Mouse (Mus musculus): ENCODE measurements around the gene Ahdc1. TPM values are rescaled to one million over a fixed set of nuclear protein-coding genes. Genes with fewer than 3 reads are reported as not detected.

The Ahdc1 gene
- polyA plus RNA-seq, 1 experiment from 2014 or later = 13.9 TPM

- H3K9me3 ChIP-seq (replicated peaks) = no peaks in the 10 kb centered on the region
- H3K9ac ChIP-seq = no peak within 1 kb of the TSS
- H3K4me3 ChIP-seq (replicated peaks) = peak within 1 kb of the TSS; percentile 16
- H3K4me1 ChIP-seq = peaks cover 20% of the 10 kb centered on the region
- peaks cover 35% of the 10 kb centered on the region for H3K27me3 ChIP-seq
- peak within 1 kb of the TSS; percentile 37 for H3K4me2 ChIP-seq (replicated peaks)
- ATAC-seq (ENCODE audit: insufficient number of reproducible peaks, low FRiP score, low TSS enrichment, low read depth) = no peak
- H3K36me3 ChIP-seq = no peaks in the 10 kb centered on the region
- 11% methylated on average over 21 of the region's 21 CpGs for WGBS
- 0 out of 2 replicates have a peak within 1 kb of the TSS, but pooled peaks have one; percentile 18 for H3K27ac ChIP-seq (replicated peaks)
Observed at GRCm38 (mm10) chr4:132973814-132974398, 37.2 kb upstream of the Ahdc1 start, which contains the start of gene Fgr. Fgr (plus strand) TSS chr4:132974095.

GRCm38 (mm10) chr4:132974904-132975303 lies 36.2 kb upstream of the Ahdc1 start:
- Histone ChIP-seq H3K27ac (replicated peaks) (0 out of 2 replicates have a peak overlapping the region, but pooled peaks have one; percentile 18), H3K4me3 (replicated peaks) (peak overlapping the region; percentile 16)
- 3% methylated on average over 15 of the region's 15 CpGs for WGBS

DNA sequence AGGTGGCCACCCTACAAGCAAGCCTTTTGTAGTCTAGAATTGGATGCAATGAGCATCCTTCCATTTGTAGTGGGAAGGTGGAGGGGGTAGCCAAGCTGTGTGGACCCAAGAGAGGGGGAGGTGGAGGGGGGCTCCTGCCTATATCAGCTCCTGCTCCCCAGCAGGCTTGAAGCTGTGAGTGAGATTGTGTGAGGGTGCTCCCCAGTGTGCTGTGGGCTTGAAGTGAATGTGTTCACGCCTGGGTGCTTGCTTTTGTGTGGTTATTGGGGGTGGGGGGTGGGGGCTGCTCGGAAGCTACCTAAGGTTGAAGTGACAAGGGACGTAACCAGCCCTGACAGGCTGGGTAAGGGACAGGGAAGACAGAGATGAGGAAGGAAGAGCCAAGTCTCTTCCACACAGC lies 35.3 kb upstream of the Ahdc1 start:
- Histone ChIP-seq H3K27me3 (peaks cover 35% of the 10 kb centered on the region), H3K9ac (no peak overlapping the region), H3K36me3 (no peaks in the 10 kb centered on the region), H3K4me3 (replicated peaks) (no peak overlapping the region), H3K4me1 (peaks cover 20% of the 10 kb centered on the region), H3K9me3 (replicated peaks) (no peaks in the 10 kb centered on the region), H3K4me2 (replicated peaks) (no peak overlapping the region), H3K27ac (replicated peaks) (no peak overlapping the region)
- no peak for ATAC-seq (ENCODE audit: insufficient number of reproducible peaks, low FRiP score, low TSS enrichment, low read depth)
- WGBS = 61% methylated on average over 3 of the region's 3 CpGs

More at GRCm38 (mm10) chr4:132974904-132975303, 36.2 kb upstream of the Ahdc1 start:
- peaks cover 35% of the 10 kb centered on the region for H3K27me3 ChIP-seq
- no peak overlapping the region for H3K9ac ChIP-seq
- peaks cover 20% of the 10 kb centered on the region for H3K4me1 ChIP-seq
- H3K4me2 ChIP-seq (replicated peaks) = peak overlapping the region; percentile 37
- ATAC-seq (ENCODE audit: insufficient number of reproducible peaks, low FRiP score, low TSS enrichment, low read depth) = peak; percentile 40; the same call in 1 of the 2 replicates
- H3K9me3 ChIP-seq (replicated peaks) = no peaks in the 10 kb centered on the region
- H3K36me3 ChIP-seq = no peaks in the 10 kb centered on the region

DNA sequence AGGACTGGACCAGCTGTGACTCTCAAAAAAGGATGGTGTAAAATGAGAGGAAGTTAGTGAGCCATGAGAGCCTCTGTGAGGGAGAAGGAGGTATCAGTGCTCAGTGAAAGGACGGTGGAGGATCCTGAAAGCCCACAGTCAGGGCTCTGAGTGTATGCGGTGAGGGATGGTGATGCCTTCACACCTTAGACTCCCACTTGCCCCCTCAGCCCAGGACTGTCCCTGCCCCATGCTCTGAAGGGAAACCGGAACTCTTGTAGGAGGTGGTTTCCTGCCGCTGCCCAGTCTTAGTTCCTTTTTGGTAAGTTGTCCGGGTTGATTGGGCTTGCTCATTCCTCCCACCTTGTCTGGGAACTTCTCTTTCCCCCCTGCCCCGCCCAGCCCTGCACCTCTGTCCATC lies 34.3 kb upstream of the Ahdc1 start:
- H3K9me3 ChIP-seq (replicated peaks) = no peaks in the 10 kb centered on the region
- H3K27me3 ChIP-seq = peaks cover 35% of the 10 kb centered on the region
- H3K4me3 ChIP-seq (replicated peaks) = no peak overlapping the region
- ATAC-seq (ENCODE audit: insufficient number of reproducible peaks, low FRiP score, low TSS enrichment, low read depth) = no peak
- no peak overlapping the region for H3K4me2 ChIP-seq (replicated peaks)
- no peak overlapping the region for H3K27ac ChIP-seq (replicated peaks)
- H3K36me3 ChIP-seq = no peaks in the 10 kb centered on the region
- WGBS = 84% methylated on average over 6 of the region's 6 CpGs
- peaks cover 20% of the 10 kb centered on the region for H3K4me1 ChIP-seq
- H3K9ac ChIP-seq = no peak overlapping the region

- Histone ChIP-seq H3K9ac (no peak overlapping the region), H3K36me3 (no peaks in the 10 kb centered on the region), H3K4me1 (peaks cover 20% of the 10 kb centered on the region), H3K27ac (replicated peaks) (no peak overlapping the region), H3K27me3 (peaks cover 34% of the 10 kb centered on the region), H3K4me3 (replicated peaks) (no peak overlapping the region), H3K9me3 (replicated peaks) (no peaks in the 10 kb centered on the region), H3K4me2 (replicated peaks) (no peak overlapping the region)
- no peak for ATAC-seq (ENCODE audit: insufficient number of reproducible peaks, low FRiP score, low TSS enrichment, low read depth)
- 34% methylated on average over 5 of the region's 5 CpGs for WGBS
Observed at GRCm38 (mm10) chr4:132977597-132977996, 33.5 kb upstream of the Ahdc1 start.

- H3K9me3 ChIP-seq (replicated peaks) = no peaks in the 10 kb centered on the region
- no peak overlapping the region for H3K4me3 ChIP-seq (replicated peaks)
- H3K9ac ChIP-seq = no peak overlapping the region
- no peak overlapping the region for H3K4me2 ChIP-seq (replicated peaks)
- ATAC-seq (ENCODE audit: insufficient number of reproducible peaks, low FRiP score, low TSS enrichment, low read depth) = no peak
- H3K36me3 ChIP-seq = no peaks in the 10 kb centered on the region
- H3K27me3 ChIP-seq = peaks cover 19% of the 10 kb centered on the region
- H3K4me1 ChIP-seq = peaks cover 14% of the 10 kb centered on the region
- 54% methylated on average over 2 of the region's 2 CpGs for WGBS
- H3K27ac ChIP-seq (replicated peaks) = no peak overlapping the region
Observed at GRCm38 (mm10) chr4:132979186-132979585, 31.9 kb upstream of the Ahdc1 start.

DNA sequence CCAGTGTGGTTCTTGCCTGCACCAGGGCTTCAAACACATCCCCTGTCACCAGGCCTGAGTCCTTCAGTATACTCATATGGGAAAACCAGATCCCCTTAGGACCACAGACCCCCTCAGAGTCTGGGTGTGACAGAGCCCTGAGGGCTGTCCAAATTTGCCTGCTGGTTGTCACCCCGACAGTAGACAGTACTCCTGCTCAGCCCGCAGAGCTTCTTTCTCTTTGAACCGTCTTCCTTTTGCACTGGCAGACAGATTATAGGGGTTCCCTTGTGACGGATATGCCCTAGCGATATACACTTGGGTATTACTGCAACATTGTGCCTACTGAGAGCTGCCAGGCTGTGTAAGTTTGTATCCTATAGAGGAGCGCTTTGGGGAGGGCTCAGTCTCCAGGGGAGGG lies 29.4 kb upstream of the Ahdc1 start:
- no peak overlapping the region for H3K4me3 ChIP-seq (replicated peaks)
- H3K27me3 ChIP-seq = no peaks in the 10 kb centered on the region; the same call in 1 of the 2 replicates
- H3K9me3 ChIP-seq (replicated peaks) = no peaks in the 10 kb centered on the region
- H3K4me2 ChIP-seq (replicated peaks) = no peak overlapping the region
- WGBS = 70% methylated on average over 6 of the region's 6 CpGs
- peak; percentile 57; the same call in 1 of the 2 replicates for ATAC-seq (ENCODE audit: insufficient number of reproducible peaks, low FRiP score, low TSS enrichment, low read depth)
- H3K27ac ChIP-seq (replicated peaks) = no peak overlapping the region
- H3K4me1 ChIP-seq = peaks cover 5% of the 10 kb centered on the region
- no peak overlapping the region for H3K9ac ChIP-seq
- H3K36me3 ChIP-seq = no peaks in the 10 kb centered on the region

- Histone ChIP-seq H3K27me3 (no peaks in the 10 kb centered on the region), H3K9me3 (replicated peaks) (no peaks in the 10 kb centered on the region), H3K4me2 (replicated peaks) (no peak overlapping the region), H3K4me3 (replicated peaks) (no peak overlapping the region), H3K9ac (no peak overlapping the region), H3K4me1 (peaks cover 5% of the 10 kb centered on the region), H3K36me3 (no peaks in the 10 kb centered on the region), H3K27ac (replicated peaks) (no peak overlapping the region)
- ATAC-seq (ENCODE audit: insufficient number of reproducible peaks, low FRiP score, low TSS enrichment, low read depth) = 0 out of 2 replicates have a peak, but pooled peaks have one; percentile 27
- WGBS = 70% methylated on average over 6 of the region's 6 CpGs
Observed at GRCm38 (mm10) chr4:132982999-132983398, 28.1 kb upstream of the Ahdc1 start.

DNA sequence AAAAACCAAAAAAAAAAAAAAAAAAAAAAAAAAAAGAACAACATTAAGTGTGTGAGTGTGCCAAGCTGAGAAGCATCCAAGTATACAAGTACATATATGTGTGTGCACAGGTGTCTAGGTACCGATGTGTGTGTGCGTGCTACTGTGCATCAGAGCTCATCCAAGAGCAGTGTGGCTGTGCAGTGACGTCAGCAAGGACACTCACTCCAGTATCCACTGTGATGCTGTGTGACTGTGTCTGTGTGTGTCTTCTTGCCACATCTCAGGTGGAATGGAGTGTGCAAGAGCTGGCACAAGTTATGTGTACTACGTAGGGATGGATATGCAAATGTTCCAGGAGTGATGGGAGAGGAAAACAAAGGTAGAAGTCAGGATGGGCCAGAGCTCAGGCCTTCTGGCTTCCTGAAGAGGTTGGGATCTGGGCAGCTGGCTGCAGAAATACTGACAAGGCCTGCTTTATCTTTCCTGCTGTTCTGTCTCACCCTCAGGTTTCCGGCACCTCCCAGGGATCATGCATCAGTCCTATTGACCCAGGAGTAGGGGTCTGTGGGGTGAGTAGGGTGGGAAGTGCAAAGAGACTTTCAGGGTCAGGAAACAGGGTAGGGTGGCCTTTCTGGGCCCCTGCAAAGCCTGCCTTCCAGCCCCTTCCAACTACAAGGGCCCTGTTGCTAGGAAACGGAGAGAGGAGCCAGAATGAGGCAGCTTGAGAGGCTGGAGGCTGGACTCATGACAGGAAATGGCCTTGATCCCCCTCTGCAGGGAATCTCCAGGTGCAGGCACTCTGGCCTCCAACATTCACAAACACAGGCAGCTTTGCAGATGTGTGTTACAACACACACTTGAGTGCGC lies 27.2 kb upstream of the Ahdc1 start:
- Histone ChIP-seq H3K4me1 (peaks cover 5% of the 10 kb centered on the region), H3K36me3 (no peaks in the 10 kb centered on the region), H3K27ac (replicated peaks) (peak overlapping the region; percentile 23; the same call in 1 of the 2 replicates), H3K27me3 (no peaks in the 10 kb centered on the region), H3K9me3 (replicated peaks) (no peaks in the 10 kb centered on the region), H3K4me2 (replicated peaks) (no peak overlapping the region), H3K4me3 (replicated peaks) (no peak overlapping the region), H3K9ac (no peak overlapping the region)
- ATAC-seq (ENCODE audit: insufficient number of reproducible peaks, low FRiP score, low TSS enrichment, low read depth) = no peak
- WGBS = 64% methylated on average over 7 of the region's 7 CpGs

DNA sequence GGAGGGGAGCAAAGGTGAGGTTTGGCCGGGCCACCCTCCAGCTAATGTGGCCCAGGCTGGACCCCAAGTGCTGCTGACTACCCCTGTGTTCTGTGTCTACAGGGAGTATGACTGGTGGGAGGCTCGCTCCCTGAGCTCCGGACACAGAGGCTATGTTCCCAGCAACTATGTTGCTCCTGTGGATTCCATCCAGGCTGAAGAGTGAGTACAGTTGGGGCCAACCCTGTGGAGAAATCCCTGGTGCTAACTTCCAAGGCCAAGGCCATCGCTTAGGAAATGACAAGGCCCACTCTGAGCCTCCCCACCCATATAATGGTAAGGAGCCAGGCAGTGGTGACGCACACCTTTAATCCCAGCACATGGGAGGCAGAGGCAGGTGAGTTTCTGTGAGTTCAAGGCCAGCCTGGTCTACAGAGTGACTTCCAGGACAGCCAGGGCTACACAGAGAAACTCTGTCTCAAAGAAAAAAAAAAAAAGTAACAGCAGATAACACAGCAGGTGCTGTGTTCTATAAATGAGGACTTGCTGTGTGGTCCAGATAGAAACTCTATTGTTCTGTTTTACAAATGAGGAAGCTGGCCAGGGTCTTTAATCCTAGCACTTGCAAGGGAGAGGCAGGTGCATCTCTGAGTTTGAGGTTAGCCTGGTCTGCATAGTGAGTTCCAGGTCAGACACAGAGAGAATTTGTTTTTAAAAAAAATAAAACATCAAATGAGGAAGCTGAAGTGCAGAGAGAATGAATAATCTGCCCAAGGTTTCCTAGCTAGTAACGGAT lies 22.3 kb upstream of the Ahdc1 start:
- ATAC-seq (ENCODE audit: insufficient number of reproducible peaks, low FRiP score, low TSS enrichment, low read depth) = no peak
- Histone ChIP-seq H3K27me3 (no peaks in the 10 kb centered on the region), H3K36me3 (no peaks in the 10 kb centered on the region), H3K4me2 (replicated peaks) (no peak overlapping the region), H3K27ac (replicated peaks) (no peak overlapping the region), H3K4me3 (replicated peaks) (no peak overlapping the region), H3K4me1 (peaks cover 5% of the 10 kb centered on the region), H3K9ac (no peak overlapping the region), H3K9me3 (replicated peaks) (no peaks in the 10 kb centered on the region)
- 84% methylated on average over 6 of the region's 6 CpGs for WGBS

DNA sequence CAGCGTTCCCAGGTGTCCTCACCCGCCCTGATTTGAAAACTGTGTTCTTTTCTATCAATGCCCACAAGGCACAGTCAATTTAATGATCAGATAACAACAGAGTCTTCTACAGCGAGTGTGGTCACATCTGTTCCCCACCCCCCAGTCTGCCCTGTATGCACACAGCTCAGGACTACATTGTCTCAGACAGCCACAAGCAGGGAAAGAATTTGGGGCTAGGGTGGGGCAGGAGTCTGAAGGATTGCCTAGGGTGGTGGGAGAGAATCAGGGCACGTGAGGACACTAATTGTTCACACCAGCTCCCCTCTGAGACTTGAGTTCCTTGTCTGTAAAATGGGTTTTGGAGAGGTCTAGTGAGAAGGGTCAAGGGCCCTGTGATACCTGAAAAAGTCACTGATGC lies 17.5 kb upstream of the Ahdc1 start:
- H3K9ac ChIP-seq = no peak overlapping the region
- H3K27me3 ChIP-seq = no peaks in the 10 kb centered on the region
- no peak overlapping the region for H3K27ac ChIP-seq (replicated peaks)
- H3K4me3 ChIP-seq (replicated peaks) = no peak overlapping the region
- 42% methylated on average over 4 of the region's 4 CpGs for WGBS
- no peak overlapping the region for H3K4me2 ChIP-seq (replicated peaks)
- no peaks in the 10 kb centered on the region for H3K9me3 ChIP-seq (replicated peaks)
- H3K4me1 ChIP-seq = 0 out of 2 replicates have a peak, but pooled peaks cover 6% of the 10 kb centered on the region
- H3K36me3 ChIP-seq = no peaks in the 10 kb centered on the region
- ATAC-seq (ENCODE audit: insufficient number of reproducible peaks, low FRiP score, low TSS enrichment, low read depth) = no peak
